Mouse (Mus musculus): ENCODE measurements around the gene Hivep3.

- no peak for TF ChIP-seq POLR2A (IDR thresholded peaks at IDR 0.05; ENCODE audit: control insufficient read depth, low read depth, low read length)
- TF ChIP-seq CTCF (IDR thresholded peaks at IDR 0.05; ENCODE audit: control insufficient read depth, insufficient read depth, insufficient replicate concordance, low read depth, low read length), result no peak
Measured at GRCm38 (mm10) chr4:120180535-120180934, 447.0 kb downstream of the Hivep3 start.
